In genomic region chr7:4690951-4691653, GRCm38 (mm10) we compare ENCODE assay signal across 8 mouse cellular contexts. TPM values are rescaled to one million over a fixed set of nuclear protein-coding genes. Genes with fewer than 3 reads are reported as not detected.
DNase-seq lines count a peak whose midpoint lies in the region; ATAC-seq and TF ChIP-seq lines count a peak whose summit lies in the region.

No protein-coding gene starts in this region.

- peak; percentile 37 to 45 for DNase-seq in left cerebral cortex, postnatal 25 days (ENCODE audit: low spot score in 2 of 2)
- no peak for DNase-seq in left cerebral cortex, adult 9 months (ENCODE audit: low spot score in 2 of 2)
- peak; percentile 71 for DNase-seq in cerebellum, adult 9-11 months
- no peak for DNase-seq in liver, postnatal 0 days
- no peak for DNase-seq in stomach, postnatal 0 days (ENCODE audit: low spot score)
- no peak for DNase-seq in spleen, postnatal 14 days (ENCODE audit: low spot score in 2 of 2)
- DNase-seq in layer of hippocampus, adult 9-11 months: no peak

- no peak for TF ChIP-seq EP300 in liver, postnatal 0 days (IDR thresholded peaks at IDR 0.05; ENCODE audit: low read depth)
- no peak for TF ChIP-seq EP300 in stomach, postnatal 0 days (optimal IDR thresholded peaks at IDR 0.05)

- intact Hi-C loops in left cerebral cortex, postnatal 25 days (cut with DNase I): loop anchor here (1.0 to 2.0 kb wide), 2 partner anchors 32 to 98 kb away; partner anchors contain the start of genes Ppp6r1 and Tmem238

- ATAC-seq in heart, embryonic 16.5 days (replicated peaks; ENCODE audit: extremely low read depth, insufficient read depth, low FRiP score): peak; percentile 34
- ATAC-seq in liver, postnatal 0 days: no peak
- ATAC-seq in stomach, postnatal 0 days (ENCODE audit: low FRiP score, low TSS enrichment): peak; percentile 28; the same call in 1 of the 2 replicates

- H3K27me3 ChIP-seq in heart, embryonic 16.5 days (ENCODE audit: control insufficient read depth, insufficient read depth, low read length): no peaks in the 10 kb centered on the region
- H3K27me3 ChIP-seq in liver, postnatal 0 days (ENCODE audit: insufficient read depth, low read length): peaks cover 13% of the 10 kb centered on the region
- no peaks in the 10 kb centered on the region for H3K27me3 ChIP-seq in stomach, postnatal 0 days (ENCODE audit: control insufficient read depth, insufficient read depth, low read length)

- peak overlapping the region; percentile 94 for H3K9ac ChIP-seq in heart, embryonic 16.5 days (ENCODE audit: low read length)
- H3K9ac ChIP-seq in liver, postnatal 0 days (replicated peaks): peak overlapping the region; percentile 71
- H3K9ac ChIP-seq in stomach, postnatal 0 days (ENCODE audit: low read length): peak overlapping the region; percentile 91

- peaks cover 6% of the 10 kb centered on the region for H3K4me1 ChIP-seq in heart, embryonic 16.5 days (ENCODE audit: control insufficient read depth, insufficient read depth, low read length)
- H3K4me1 ChIP-seq in liver, postnatal 0 days (ENCODE audit: insufficient read depth): peaks cover 5% of the 10 kb centered on the region
- H3K4me1 ChIP-seq in stomach, postnatal 0 days (replicated peaks; ENCODE audit: control insufficient read depth, insufficient read depth): no peaks in the 10 kb centered on the region

- no peaks in the 10 kb centered on the region for H3K36me3 ChIP-seq in heart, embryonic 16.5 days (ENCODE audit: control insufficient read depth, insufficient read depth)
- H3K36me3 ChIP-seq in liver, postnatal 0 days (replicated peaks; ENCODE audit: insufficient read depth, low read length): no peaks in the 10 kb centered on the region
- H3K36me3 ChIP-seq in stomach, postnatal 0 days (ENCODE audit: control insufficient read depth, insufficient read depth, low read length): peaks cover 3% of the 10 kb centered on the region; the same call in 1 of the 2 replicates

- no peaks in the 10 kb centered on the region for H3K9me3 ChIP-seq in heart, embryonic 16.5 days (replicated peaks; ENCODE audit: control insufficient read depth, low read length)
- no peaks in the 10 kb centered on the region for H3K9me3 ChIP-seq in liver, postnatal 0 days (ENCODE audit: low read length)
- H3K9me3 ChIP-seq in stomach, postnatal 0 days (ENCODE audit: control insufficient read depth, low read length): no peaks in the 10 kb centered on the region

- WGBS in heart, embryonic 16.5 days: 14% methylated on average over 20 of the region's 35 CpGs
- WGBS in liver, postnatal 0 days (ENCODE audit: insufficient replicate concordance): 23% methylated on average over 26 of the region's 35 CpGs
- WGBS in stomach, postnatal 0 days: 10% methylated on average over 15 of the region's 35 CpGs

- H3K4me2 ChIP-seq in heart, embryonic 16.5 days (ENCODE audit: low read depth, low read length): peak overlapping the region; percentile 96
- peak overlapping the region; percentile 71 for H3K4me2 ChIP-seq in liver, postnatal 0 days (ENCODE audit: low read depth, low read length)
- peak overlapping the region; percentile 91 for H3K4me2 ChIP-seq in stomach, postnatal 0 days (replicated peaks; ENCODE audit: low read depth)

- peak overlapping the region; percentile 65 for H3K27ac ChIP-seq in heart, embryonic 16.5 days (ENCODE audit: low read length)
- no peak overlapping the region for H3K27ac ChIP-seq in liver, postnatal 0 days (ENCODE audit: low read depth)
- H3K27ac ChIP-seq in stomach, postnatal 0 days (replicated peaks): peak overlapping the region; percentile 88

- peak overlapping the region; percentile 79 for H3K4me3 ChIP-seq in heart, embryonic 16.5 days (ENCODE audit: low read length)
- peak overlapping the region; percentile 40 for H3K4me3 ChIP-seq in liver, postnatal 0 days (ENCODE audit: low read depth, low read length)
- H3K4me3 ChIP-seq in stomach, postnatal 0 days (ENCODE audit: low read depth, low read length): peak overlapping the region; percentile 70

- no peak for TF ChIP-seq CTCF in liver, postnatal 0 days (IDR thresholded peaks at IDR 0.05; ENCODE audit: low read depth)
- no peak for TF ChIP-seq CTCF in stomach, postnatal 0 days (IDR thresholded peaks at IDR 0.05; ENCODE audit: low read depth)

RNA-seq across cellular contexts. Expression of gene Brsk1, which starts 0.7 kb away (rescaled TPM):
- total RNA-seq in left cerebral cortex, postnatal 25 days (2021): 100 to 1,000 TPM; 394 to 407 TPM
- 0.49 and 1.1 TPM in 2 replicates for polyA plus RNA-seq in heart, embryonic 16.5 days (2015; fragmentation: Nextera tagmentation; extraction: Ambion mirVana)
- polyA plus RNA-seq in liver, postnatal 0 days (2015; fragmentation: Nextera tagmentation; extraction: Ambion mirVana): not detected in 2 replicates
- polyA plus RNA-seq in stomach, postnatal 0 days (2015; fragmentation: Nextera tagmentation; extraction: Ambion mirVana): 0.36 and 0.42 TPM in 2 replicates

RNA-seq across cellular contexts. Expression of gene Hspbp1, which starts 6.2 kb away (rescaled TPM):
- total RNA-seq in left cerebral cortex, postnatal 25 days (2021): 100 to 1,000 TPM in 1 of 2 experiments, 10 to 100 TPM in 1; 91.8 to 105 TPM
- polyA plus RNA-seq in heart, embryonic 16.5 days (2015; fragmentation: Nextera tagmentation; extraction: Ambion mirVana): 76.6 and 82.0 TPM in 2 replicates
- polyA plus RNA-seq in liver, postnatal 0 days (2015; fragmentation: Nextera tagmentation; extraction: Ambion mirVana): 27.6 and 33.1 TPM in 2 replicates
- polyA plus RNA-seq in stomach, postnatal 0 days (2015; fragmentation: Nextera tagmentation; extraction: Ambion mirVana): 59.1 and 60.7 TPM in 2 replicates

RNA-seq across cellular contexts. Expression of gene Ppp6r1, which starts 32.3 kb away (rescaled TPM):
- 100 to 1,000 TPM; 145 to 148 TPM for total RNA-seq in left cerebral cortex, postnatal 25 days (2021)
- 4.9 and 5.8 TPM in 2 replicates for polyA plus RNA-seq in heart, embryonic 16.5 days (2015; fragmentation: Nextera tagmentation; extraction: Ambion mirVana)
- polyA plus RNA-seq in liver, postnatal 0 days (2015; fragmentation: Nextera tagmentation; extraction: Ambion mirVana): 3.8 and 4.5 TPM in 2 replicates
- 3.9 and 6.2 TPM in 2 replicates for polyA plus RNA-seq in stomach, postnatal 0 days (2015; fragmentation: Nextera tagmentation; extraction: Ambion mirVana)

RNA-seq across cellular contexts. Expression of gene Tmem150b, which starts 33.9 kb away (rescaled TPM):
- not detected for total RNA-seq in left cerebral cortex, postnatal 25 days (2021)
- polyA plus RNA-seq in heart, embryonic 16.5 days (2015; fragmentation: Nextera tagmentation; extraction: Ambion mirVana): 0.06 and 0.33 TPM in 2 replicates
- 0.29 and 0.34 TPM in 2 replicates for polyA plus RNA-seq in liver, postnatal 0 days (2015; fragmentation: Nextera tagmentation; extraction: Ambion mirVana)
- polyA plus RNA-seq in stomach, postnatal 0 days (2015; fragmentation: Nextera tagmentation; extraction: Ambion mirVana): 2.2 and 2.4 TPM in 2 replicates

RNA-seq across cellular contexts. Expression of gene Kmt5c, which starts 48.8 kb away (rescaled TPM):
- 10 to 100 TPM; 25.0 to 30.4 TPM for total RNA-seq in left cerebral cortex, postnatal 25 days (2021)
- polyA plus RNA-seq in heart, embryonic 16.5 days (2015; fragmentation: Nextera tagmentation; extraction: Ambion mirVana): 53.6 and 59.0 TPM in 2 replicates
- 25.9 and 33.6 TPM in 2 replicates for polyA plus RNA-seq in liver, postnatal 0 days (2015; fragmentation: Nextera tagmentation; extraction: Ambion mirVana)
- 31.8 and 32.5 TPM in 2 replicates for polyA plus RNA-seq in stomach, postnatal 0 days (2015; fragmentation: Nextera tagmentation; extraction: Ambion mirVana)

Comparison
In these comparisons a context has a peak if more than half of its experiments do, and no peak if none do; other contexts are left out.
1. DNase-seq: peak in left cerebral cortex, postnatal 25 days (2 of 2) and cerebellum, adult 9-11 months (single experiment); none in left cerebral cortex, adult 9 months (0 of 2), liver, postnatal 0 days (single experiment), stomach, postnatal 0 days (single experiment), spleen, postnatal 14 days (0 of 2) and layer of hippocampus, adult 9-11 months (single experiment).
2. Peak in every context shown above with its lines, with median percentiles within 50 percentile points of each other: H3K4me2 ChIP-seq, H3K4me3 ChIP-seq and H3K9ac ChIP-seq.